Mouse (Mus musculus) liver, embryonic 16.5 days (tissue): ENCODE measurements around the gene Klk1b1. TPM values are rescaled to one million over a fixed set of nuclear protein-coding genes. Genes with fewer than 3 reads are reported as not detected.

Source experiments
- polyA plus RNA-seq: library from polyadenylated mRNA; unstranded; fragments of >200 nt; fragmentation: Nextera tagmentation; extraction: Ambion mirVana; gene quantifications from 2 replicates; pipeline ENCODE4 v1.2.1, GENCODE M21; 2015

Klk1b1 gene
- polyA plus RNA-seq, 1 experiment from 2014 or later: not detected

Other genes with a start within 250 kb of the Klk1b1 start
- not detected in 2 replicates for gene Klk12, start 197.9 kb upstream of the Klk1b1 start, polyA plus RNA-seq
- gene Klk11, start 192.1 kb upstream of the Klk1b1 start, polyA plus RNA-seq: not detected in 2 replicates
- not detected in 2 replicates for gene Klk10, start 185.7 kb upstream of the Klk1b1 start, polyA plus RNA-seq
- not detected in 2 replicates for gene Klk9, start 174.9 kb upstream of the Klk1b1 start, polyA plus RNA-seq
- 4.3 and 5.1 TPM in 2 replicates for gene Klk8, start 169.2 kb upstream of the Klk1b1 start, polyA plus RNA-seq
- gene Klk7, start 155.5 kb upstream of the Klk1b1 start, polyA plus RNA-seq: not detected in 2 replicates
- not detected in 2 replicates for gene Klk6, start 142.3 kb upstream of the Klk1b1 start, polyA plus RNA-seq
- gene Klk5, start 124.8 kb upstream of the Klk1b1 start, polyA plus RNA-seq: not detected in 2 replicates
- not detected in 2 replicates for gene Klk4, start 85.6 kb upstream of the Klk1b1 start, polyA plus RNA-seq
- gene Klk15, start 33.0 kb upstream of the Klk1b1 start, polyA plus RNA-seq: not detected in 2 replicates
- gene Klk1b8, start 16.1 kb upstream of the Klk1b1 start, polyA plus RNA-seq: not detected in 2 replicates
- not detected in 2 replicates for gene Klk1b9, start 9.3 kb downstream of the Klk1b1 start, polyA plus RNA-seq
- gene Klk1b11, start 29.1 kb downstream of the Klk1b1 start, polyA plus RNA-seq: not detected in 2 replicates
- gene Klk1b26, start 45.4 kb downstream of the Klk1b1 start, polyA plus RNA-seq: 0.26 TPM in 1 of 2 replicates, not detected in the other
- not detected in 2 replicates for gene Klk1b27, start 85.5 kb downstream of the Klk1b1 start, polyA plus RNA-seq
- gene Klk1b21, start 135.6 kb downstream of the Klk1b1 start, polyA plus RNA-seq: not detected in 2 replicates
- gene Klk1b22, start 145.9 kb downstream of the Klk1b1 start, polyA plus RNA-seq: not detected in 2 replicates
- 0.06 TPM in 1 of 2 replicates, not detected in the other for gene Klk1b16, start 170.0 kb downstream of the Klk1b1 start, polyA plus RNA-seq
- not detected in 2 replicates for gene Klk1b24, start 221.5 kb downstream of the Klk1b1 start, polyA plus RNA-seq
- not detected in 2 replicates for gene Klk1b3, start 231.4 kb downstream of the Klk1b1 start, polyA plus RNA-seq
- gene Klk1b4, start 240.7 kb downstream of the Klk1b1 start, polyA plus RNA-seq: 0.11 TPM in 1 of 2 replicates, not detected in the other
- gene Klk1b5, start 249.2 kb downstream of the Klk1b1 start, polyA plus RNA-seq: not detected in 2 replicates